Mouse (Mus musculus): ENCODE data around the gene Cldn13.
"Not testable (repeated sequence)": the region's sequence is repeated elsewhere in the genome, so short reads cannot be mapped to it uniquely, and the experiment has no call there.

Cldn13 gene

GRCm38 (mm10) chr5:134934666-134935065 lies 19.3 kb upstream of the Cldn13 start:
- DNase-seq (ENCODE audit: inconsistent age in 2 of 2, low spot score in 1 of 2) = no peak

DNA sequence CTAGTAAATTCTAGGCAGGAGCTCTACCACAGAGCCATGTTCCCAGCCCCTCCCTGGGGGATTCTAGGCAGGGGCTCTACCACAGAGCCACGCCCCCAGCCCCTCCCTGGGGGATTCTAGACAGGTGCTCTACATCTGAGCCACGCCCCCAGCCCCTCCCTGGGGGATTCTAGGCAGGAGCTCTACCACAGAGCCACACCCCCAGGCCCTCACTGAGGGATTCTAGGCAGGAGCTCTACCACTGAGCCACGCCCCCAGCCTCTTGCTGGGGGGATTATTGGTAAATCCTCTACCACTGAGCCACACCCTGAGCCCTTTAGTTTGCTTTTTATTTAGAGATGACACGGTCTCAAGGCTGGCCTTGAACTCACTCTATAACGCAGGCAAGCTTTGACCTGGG lies 18.4 kb upstream of the Cldn13 start:
- DNase-seq (ENCODE audit: inconsistent age in 2 of 2, low spot score in 1 of 2) = not testable (repeated sequence)

DNA sequence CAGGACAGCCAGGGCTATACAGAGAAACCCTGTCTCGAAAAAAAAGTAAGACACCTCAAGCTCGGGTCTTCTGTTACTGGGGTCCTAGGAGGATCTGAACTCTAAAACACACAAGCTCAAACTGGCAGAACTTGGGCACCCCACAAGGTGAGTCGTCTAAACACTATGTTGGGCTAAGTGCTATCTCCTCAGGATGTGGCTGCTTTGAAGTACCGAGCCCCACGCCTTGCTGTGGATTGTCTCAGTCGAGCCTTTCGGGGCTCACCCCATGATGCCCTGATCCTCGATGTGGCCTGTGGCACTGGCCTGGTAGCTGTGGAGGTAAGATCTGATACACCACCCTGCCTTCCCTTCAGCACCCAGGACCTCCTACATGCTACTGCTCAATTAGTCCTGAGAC lies 18.0 kb upstream of the Cldn13 start:
- DNase-seq (ENCODE audit: inconsistent age in 2 of 2, low spot score in 1 of 2) = no peak

DNA sequence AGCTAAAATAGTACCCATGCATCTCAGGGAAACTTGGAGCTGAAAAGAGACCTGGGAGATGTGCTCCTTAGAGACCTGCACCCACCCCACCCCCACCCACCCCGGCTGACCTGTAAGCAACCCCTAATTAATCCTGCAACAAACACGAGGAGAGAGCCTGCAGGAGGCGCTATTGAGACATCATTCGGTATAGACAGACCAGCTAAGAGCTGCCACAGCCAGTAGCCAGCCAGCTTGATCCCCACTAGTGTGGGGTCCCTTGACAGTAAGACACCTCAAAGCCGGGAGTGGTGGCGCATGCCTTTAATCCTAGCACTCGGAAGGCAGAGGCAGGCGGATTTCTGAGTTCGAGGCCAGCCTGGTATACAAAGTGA lies 17.6 kb upstream of the Cldn13 start:
- peak; percentile 65 to 80 for DNase-seq (ENCODE audit: inconsistent age in 2 of 2, low spot score in 1 of 2)

GRCm38 (mm10) chr5:134932179-134932902 lies 17.0 kb upstream of the Cldn13 start, which contains the start of gene Mettl27:
TSS of gene Mettl27 (plus strand) at chr5:134932368.
- peak; percentile 91 to 97 for DNase-seq (ENCODE audit: inconsistent age in 2 of 2, low spot score in 1 of 2)

DNA sequence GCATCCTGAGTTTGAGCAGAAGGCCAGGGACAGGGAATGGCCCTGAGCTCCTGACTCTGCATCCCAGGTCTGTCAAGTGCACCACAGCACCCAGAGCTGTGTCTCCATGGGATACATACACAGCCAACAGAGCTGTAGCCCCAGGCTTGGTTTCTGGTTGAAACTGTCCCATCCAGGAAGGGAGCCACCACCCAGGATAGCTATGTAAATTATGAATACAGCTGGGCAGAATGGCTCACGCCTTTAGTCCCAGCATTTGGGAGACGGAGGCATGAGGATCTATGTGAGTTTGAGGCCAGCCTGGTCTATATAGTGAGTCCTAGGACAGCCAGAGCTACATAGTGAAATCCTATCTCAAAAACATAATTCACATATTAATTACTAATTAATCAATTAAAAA lies 14.7 kb upstream of the Cldn13 start:
- DNase-seq (ENCODE audit: inconsistent age in 2 of 2, low spot score in 1 of 2) = no peak

DNA sequence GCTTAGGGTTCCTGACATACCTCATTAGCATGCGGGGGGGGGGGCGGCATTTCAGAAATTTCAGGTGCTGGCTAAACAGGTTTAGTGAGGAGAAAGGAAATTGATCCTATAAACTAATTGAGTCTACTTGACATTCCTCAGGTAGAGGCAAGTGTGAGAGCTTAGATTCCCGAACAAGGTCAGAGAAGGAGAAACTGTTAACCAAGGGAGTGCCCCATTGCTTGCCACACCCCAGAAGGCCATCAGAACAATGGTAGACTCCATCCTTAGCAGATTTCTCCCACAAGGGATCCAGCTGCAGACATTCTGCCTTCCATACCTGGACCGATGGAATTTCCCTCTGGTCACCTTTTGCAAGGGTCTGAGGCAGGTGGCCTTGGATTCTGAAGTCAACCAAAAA lies 11.4 kb upstream of the Cldn13 start:
- DNase-seq (ENCODE audit: inconsistent age in 2 of 2, low spot score in 1 of 2) = no peak

DNA sequence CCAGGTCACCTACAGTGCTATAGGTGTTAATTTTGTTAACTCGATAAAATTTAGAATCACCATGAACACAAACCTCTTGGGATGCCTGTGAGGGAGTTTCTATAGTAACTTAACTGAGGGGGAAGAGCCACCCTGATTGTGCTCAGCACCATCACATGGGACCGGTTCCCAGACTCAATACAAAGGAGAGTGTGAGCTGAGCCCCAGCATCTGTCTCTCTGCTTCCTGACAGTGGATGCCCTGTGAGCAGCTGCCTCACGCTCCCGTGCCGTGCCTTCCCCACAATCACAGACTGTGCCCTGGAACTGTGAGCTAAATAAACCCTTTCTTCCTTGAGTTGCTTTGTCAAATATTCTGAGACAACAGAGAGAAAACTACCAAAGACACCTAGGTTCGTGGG lies 7.8 kb upstream of the Cldn13 start:
- DNase-seq (ENCODE audit: inconsistent age in 2 of 2, low spot score in 1 of 2) = no peak

GRCm38 (mm10) chr5:134921106-134921505 lies 5.8 kb upstream of the Cldn13 start:
- DNase-seq (ENCODE audit: inconsistent age in 2 of 2, low spot score in 1 of 2) = no peak

- no peak for DNase-seq (ENCODE audit: inconsistent age in 2 of 2, low spot score in 1 of 2)
These were observed 4.9 kb upstream of the Cldn13 start for GRCm38 (mm10) chr5:134920106-134920687.

DNA sequence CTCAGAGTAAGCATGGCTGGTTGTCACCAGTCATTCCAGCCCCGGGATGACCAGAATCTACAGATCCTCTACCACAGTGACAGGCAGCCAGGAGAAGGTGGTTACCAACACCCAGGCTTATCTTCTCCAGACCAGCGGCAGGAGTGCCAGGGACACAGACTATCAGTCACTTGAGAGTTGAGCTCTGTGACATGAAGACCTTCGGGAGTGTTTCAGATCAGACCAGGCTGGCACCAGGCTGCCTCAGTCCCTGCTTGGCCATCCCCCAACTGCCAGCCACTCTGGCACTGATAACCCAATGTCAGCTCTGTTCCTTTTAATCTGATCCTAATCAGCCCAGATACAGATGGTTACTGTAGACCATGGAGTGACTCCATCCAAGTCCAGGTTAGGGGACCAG lies 3.8 kb upstream of the Cldn13 start:
- peak in 1 of 2 experiments; percentile 46 for DNase-seq (ENCODE audit: inconsistent age in 2 of 2, low spot score in 1 of 2)

DNA sequence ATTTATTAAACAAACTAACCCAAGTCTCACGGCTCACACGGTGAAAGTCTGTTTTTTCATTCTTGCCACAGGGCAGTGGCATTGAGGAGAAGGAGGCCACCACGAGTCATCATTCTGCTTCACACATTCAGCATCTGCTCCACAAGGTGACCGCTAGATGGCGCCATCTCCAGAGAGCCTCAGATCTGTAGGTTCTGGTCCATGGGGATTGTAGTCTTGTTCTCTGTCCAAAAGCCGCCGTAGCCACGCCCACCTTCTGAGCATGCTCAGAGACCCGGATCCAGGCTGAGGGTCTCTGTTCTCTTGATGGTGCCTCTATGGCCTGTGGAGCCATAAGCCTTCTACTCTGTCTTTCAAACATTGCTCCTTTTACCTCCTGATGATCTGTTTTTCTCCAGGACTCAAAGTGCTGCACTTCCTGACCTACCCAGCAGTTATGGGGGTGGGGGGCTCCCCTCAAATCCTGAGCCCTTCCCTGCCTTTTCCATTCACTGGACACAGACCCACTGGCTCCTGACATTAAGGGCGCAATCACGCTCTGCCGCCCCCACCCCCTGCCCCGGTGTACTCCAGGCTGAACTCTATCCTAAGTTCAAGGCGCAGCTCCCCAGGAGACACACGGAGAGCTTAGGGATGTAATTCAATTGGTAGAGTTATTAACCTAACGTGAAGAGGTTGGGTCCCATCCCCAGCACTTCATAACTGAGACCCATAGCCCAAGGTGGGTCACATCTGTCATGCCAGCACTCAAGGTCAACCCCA lies 2.9 kb upstream of the Cldn13 start:
- DNase-seq (ENCODE audit: inconsistent age in 2 of 2, low spot score in 1 of 2) = peak; percentile 71 to 87

GRCm38 (mm10) chr5:134914510-134914909 lies 816 bp downstream of the Cldn13 start:
- DNase-seq (ENCODE audit: inconsistent age in 2 of 2, low spot score in 1 of 2) = no peak

GRCm38 (mm10) chr5:134913753-134914152 lies 1.6 kb downstream of the Cldn13 start:
- DNase-seq (ENCODE audit: inconsistent age in 2 of 2, low spot score in 1 of 2) = no peak

DNA sequence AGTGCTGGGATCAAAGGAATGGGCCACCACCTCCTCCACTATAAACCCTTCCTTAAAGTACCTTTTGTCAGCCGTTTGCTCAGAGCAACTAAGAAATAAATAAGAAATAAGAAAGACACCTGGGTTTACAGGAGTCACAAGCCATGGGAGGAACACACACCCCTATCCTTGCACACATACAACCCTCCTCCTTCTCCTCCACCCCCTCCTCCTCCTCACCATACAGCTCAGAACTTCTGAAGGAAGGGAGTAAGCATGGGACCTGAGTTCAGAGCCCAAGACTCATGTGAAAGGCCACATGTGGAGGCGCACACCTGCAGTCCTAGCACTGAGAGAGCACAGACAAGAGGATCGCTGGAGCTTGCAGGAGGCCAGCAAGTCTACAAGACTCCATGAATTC lies 2.0 kb downstream of the Cldn13 start:
- DNase-seq (ENCODE audit: inconsistent age in 2 of 2, low spot score in 1 of 2) = no peak

DNA sequence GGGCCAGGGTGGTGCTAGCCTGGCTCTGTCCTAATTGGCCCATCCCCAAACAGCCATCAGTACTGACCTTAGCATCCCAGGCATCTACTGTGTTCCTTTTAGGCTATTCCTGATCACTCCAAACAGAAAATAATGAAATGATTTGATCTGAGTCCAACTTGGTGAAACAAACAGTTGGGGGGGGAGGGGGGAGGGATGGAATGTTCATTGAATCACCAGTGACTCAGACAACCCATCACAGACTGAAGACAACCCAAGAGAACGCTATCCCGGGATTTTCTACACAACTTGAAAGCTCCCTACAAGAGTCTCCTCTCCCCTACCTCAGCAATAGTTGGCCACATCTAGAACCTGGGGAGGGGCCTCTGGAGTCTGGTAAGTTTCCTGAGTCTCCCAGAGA lies 3.4 kb downstream of the Cldn13 start:
- peak in 1 of 2 experiments; percentile 38 for DNase-seq (ENCODE audit: inconsistent age in 2 of 2, low spot score in 1 of 2)

DNA sequence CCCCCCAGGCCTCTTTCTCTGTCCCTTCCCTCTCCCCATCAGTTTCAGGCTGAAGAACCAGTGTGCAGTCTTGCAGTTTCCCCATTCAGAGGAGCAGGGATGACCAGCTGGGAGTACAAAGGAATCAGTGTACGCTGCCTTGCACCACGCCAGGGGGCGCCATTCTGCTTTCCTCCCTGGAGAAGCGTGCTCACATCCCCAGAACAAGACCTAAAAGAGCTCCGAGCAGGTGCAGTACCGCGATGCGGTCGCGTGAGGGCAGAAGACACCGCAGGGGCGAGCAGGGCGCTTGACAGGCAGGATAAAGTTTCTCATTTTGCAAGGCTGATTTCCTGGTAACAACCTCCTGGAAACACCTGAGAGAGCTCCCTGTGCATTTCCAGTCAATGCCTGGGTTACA lies 8.2 kb downstream of the Cldn13 start:
- peak; percentile 91 to 97 for DNase-seq (ENCODE audit: inconsistent age in 2 of 2, low spot score in 1 of 2)

- no peak for DNase-seq (ENCODE audit: inconsistent age in 2 of 2, low spot score in 1 of 2)
These were observed 8.7 kb downstream of the Cldn13 start, which contains the start of gene Tmem270 for GRCm38 (mm10) chr5:134906633-134907032. TSS of gene Tmem270 (minus strand) at chr5:134906733.

DNA sequence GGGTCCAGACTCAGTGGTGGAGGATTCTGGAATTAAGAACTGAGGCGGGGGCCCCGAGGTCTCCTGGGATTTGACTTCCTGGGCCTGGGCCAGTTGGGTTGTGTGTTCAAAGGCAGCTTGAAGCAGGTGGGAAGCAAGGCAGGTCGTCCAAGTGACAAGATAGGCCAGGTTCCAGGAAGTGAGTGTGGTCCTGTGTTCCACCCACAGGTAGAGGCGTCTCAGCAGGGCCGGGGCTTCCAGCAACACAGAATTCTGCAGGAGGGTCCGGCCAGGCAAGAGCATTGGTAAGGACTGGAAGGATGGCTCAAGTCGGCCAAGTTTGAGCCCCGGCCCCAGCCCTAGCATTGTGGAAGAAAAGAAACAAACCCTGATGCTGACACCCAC lies 13.7 kb downstream of the Cldn13 start:
- no peak for DNase-seq (ENCODE audit: inconsistent age in 2 of 2, low spot score in 1 of 2)

GRCm38 (mm10) chr5:134901012-134901643 lies 14.2 kb downstream of the Cldn13 start:
- peak; percentile 39 to 75 for DNase-seq (ENCODE audit: inconsistent age in 2 of 2, low spot score in 1 of 2)

GRCm38 (mm10) chr5:134897596-134897995 lies 17.7 kb downstream of the Cldn13 start:
- DNase-seq (ENCODE audit: inconsistent age in 2 of 2, low spot score in 1 of 2) = no peak

DNA sequence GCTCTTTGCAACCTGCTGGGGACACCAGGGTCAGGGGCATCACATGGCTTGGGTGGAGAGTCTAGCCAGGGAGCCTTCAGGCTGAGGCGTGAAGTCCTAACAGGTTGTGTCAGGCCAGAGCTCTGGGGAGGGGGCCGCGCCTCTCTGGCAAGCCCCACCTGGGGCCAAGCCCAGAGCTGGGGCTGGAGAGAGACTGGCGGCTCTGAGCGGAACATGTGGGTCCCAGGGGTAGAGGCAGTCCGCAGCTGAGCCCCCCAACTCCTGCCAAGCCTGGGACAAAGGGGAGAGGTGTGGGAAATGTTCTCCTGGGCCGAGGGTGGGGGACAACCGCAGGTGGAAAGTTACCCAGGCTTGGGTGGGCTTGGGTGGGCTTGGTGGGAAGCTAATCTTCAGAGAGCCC lies 18.4 kb downstream of the Cldn13 start:
- no peak for DNase-seq (ENCODE audit: inconsistent age in 2 of 2, low spot score in 1 of 2)
